Mouse (Mus musculus): Measurements from ENCODE around the gene Slco1a4.
A peak's percentile ranks its signal among the peaks of the same experiment; 100 is the strongest.
"Not testable (repeated sequence)": the region's sequence is repeated elsewhere in the genome, so short reads cannot be mapped to it uniquely, and the experiment has no call there.

The Slco1a4 gene

DNA sequence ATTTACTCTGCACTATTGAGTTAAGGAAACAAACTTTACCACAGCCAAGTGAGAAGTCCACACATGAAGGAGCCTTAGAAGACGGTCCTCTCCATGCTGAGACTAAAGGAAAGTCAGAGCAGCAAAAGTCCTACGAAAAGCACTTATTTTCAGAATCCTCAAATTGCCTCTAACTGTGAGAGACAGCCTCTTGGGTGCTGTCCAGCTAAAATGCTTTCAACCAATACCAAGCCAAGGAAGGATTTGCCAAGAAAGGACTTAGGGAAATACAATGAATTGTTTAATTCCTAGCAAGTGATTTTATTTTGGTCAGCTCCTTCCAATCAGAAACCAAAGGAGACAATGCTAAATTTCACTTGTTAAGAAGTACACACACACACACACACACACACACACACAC, at the start of gene Slco1a4:
Slco1a4 (minus strand) TSS at position 115 of the 400 bp plus-strand sequence.
- no peak for DNase-seq

DNA sequence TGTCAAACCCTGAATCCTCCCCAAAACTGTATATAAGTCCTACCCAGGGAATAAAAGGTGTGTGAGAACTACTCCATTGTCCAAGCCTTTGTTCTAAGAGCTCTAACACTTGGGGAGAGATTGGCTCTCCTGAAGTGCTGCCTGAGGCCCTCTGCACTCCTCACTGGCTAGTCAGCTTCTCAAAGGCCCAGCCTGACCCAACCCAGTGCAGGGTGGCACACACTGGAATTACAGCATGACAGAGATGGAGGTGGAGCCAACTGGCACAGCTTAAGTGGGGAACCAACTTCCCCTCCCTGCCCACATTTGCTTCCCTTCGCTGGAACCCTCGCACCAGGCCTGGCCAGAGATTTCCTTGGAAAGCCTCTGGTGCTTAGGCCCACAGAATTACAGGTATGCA, 42.2 kb upstream of the Slco1a4 start:
- DNase-seq, result no peak

DNA sequence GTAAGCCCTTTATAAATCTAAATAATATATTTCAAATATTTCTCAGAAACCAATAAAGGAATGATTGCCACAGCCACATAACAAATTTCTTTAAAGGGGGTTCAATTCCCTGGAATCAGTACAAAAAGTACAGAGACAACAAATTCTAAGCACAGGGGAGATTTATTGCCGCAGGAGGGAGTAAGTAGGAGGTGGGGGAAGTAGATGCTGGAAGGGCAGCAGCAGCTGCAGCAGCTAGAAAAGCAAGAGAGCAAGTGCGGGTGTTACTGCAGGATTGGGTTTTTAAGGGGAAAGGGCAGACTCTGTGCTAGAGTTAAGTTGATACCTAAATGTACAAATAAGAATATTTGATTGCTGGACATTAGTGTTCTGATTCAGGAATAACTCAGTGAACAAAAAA, 33.7 kb upstream of the Slco1a4 start:
- DNase-seq, result no peak

DNA sequence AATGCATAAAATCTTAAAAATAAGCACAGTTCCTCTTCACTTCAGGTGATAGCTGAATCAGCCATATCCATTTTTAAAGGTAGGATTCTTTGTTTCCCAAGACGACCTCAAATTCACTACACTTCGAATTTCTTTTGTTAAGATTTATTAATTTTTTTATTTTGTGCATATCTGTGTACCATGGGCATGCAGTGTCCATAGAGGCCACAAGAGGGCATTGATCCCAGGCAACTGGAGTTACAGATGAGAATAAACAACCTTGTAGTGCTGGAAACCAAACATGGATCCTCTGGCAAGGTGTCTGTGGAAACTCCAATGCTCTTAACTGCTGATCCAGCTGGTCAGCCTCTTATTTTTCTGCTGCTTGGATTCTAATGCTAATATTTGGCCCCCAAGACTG, 32.2 kb upstream of the Slco1a4 start:
- no peak for DNase-seq

- no peak for DNase-seq
These were observed 26.6 kb upstream of the Slco1a4 start for GRCm38 (mm10) chr6:141882581-141882980.

- DNase-seq, result not testable (repeated sequence)
These were observed 19.7 kb upstream of the Slco1a4 start for GRCm38 (mm10) chr6:141875742-141876141.

DNA sequence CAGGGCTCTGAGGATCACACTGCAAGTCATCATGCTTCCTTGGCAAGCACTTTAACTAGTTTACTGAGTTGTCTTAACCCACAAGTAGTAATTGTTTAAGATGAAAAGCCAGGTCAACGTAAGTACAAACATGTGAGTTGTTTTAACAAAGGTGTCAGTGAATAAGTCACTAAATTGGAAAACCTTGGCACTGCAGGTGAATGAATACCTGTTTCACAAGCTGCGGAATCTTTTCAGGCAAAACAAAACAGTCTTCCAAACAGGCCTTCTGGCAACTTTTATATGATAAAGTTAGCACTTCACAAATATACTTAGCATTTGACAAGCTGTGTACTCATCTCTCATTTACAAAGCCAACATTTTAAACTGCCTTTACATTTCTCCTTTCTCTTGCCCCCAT, 15.7 kb upstream of the Slco1a4 start:
- DNase-seq, result no peak

GRCm38 (mm10) chr6:141868735-141869134, 12.7 kb upstream of the Slco1a4 start:
- DNase-seq, result no peak

GRCm38 (mm10) chr6:141866026-141866425, 10.0 kb upstream of the Slco1a4 start:
- no peak for DNase-seq

GRCm38 (mm10) chr6:141857735-141858531, 1.9 kb upstream of the Slco1a4 start:
- DNase-seq, result no peak

DNA sequence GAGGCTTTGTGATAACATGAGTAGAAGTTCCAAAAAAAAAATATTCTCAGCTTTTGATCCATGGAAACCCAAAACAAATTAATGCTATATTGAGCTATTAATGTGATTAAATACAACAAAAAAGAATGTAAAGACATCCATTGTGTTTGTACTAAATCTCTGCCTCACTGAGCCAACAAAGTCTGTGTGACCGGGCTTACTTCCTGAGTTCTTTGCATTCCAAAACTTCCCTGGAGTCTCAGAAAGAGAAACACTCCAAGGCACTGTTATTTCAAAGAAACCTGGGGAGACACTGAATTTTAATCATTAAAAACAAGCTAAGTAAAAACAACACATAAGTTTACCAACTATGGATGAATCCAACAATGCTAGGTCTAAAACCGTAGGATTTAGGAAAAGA, 2.4 kb downstream of the Slco1a4 start:
- no peak for DNase-seq

- no peak for DNase-seq
These were observed 6.9 kb downstream of the Slco1a4 start for GRCm38 (mm10) chr6:141849051-141849450.

DNA sequence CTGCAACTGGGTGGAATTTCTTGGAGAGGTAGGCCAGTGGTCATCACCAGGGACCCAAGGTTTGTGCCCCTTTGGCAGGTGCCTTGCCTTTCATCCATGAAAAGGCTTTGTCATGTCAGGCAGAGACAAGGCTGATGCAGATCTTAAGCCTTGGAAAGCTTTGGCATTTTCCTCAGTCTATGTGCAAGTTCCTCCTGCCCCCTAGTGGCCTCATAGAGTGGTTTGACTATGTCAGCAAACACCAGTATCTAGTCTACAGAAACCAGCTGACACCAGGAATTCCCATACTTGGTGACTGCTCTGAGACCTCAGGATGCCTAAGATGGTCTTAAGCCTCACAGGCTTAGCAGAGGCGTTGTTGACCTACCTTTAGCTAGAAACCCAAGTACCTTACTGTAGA, 58.2 kb downstream of the Slco1a4 start:
- DNase-seq, result peak; percentile 6

- no peak for DNase-seq
These were observed 81.5 kb downstream of the Slco1a4 start for GRCm38 (mm10) chr6:141774476-141774875.

GRCm38 (mm10) chr6:141773710-141774109, 82.3 kb downstream of the Slco1a4 start, which contains the start of gene Gm5724:
Gene Gm5724, minus strand, starts transcription at chr6:141773810.
- DNase-seq, result no peak
